10 mouse cellular contexts compared by ENCODE assay signal in genomic region chr16:18627163-18627562, GRCm38 (mm10). TPM values are rescaled to one million over a fixed set of nuclear protein-coding genes. Genes with fewer than 3 reads are reported as not detected.
DNase-seq lines count a peak whose midpoint lies in the region; ATAC-seq and TF ChIP-seq lines count a peak whose summit lies in the region.
"Had no signal": no experiment of that assay in that cellular context is flagged by ENCODE, and none has a peak within 500 bp of the region (broad histone marks: within the 10 kb centered on the region; RNA-seq: fewer than 3 reads in every experiment).

No protein-coding gene starts in this region.

- WGBS in heart, embryonic 15.5 days = 51% methylated on average over 3 of the region's 3 CpGs
- 56% methylated on average over 3 of the region's 3 CpGs for WGBS in cerebellum, adult 2 months
- 56% methylated on average over 3 of the region's 3 CpGs for WGBS in forebrain, embryonic 15.5 days
- WGBS in midbrain, embryonic 12.5 days = 53% methylated on average over 3 of the region's 3 CpGs
- WGBS in thymus, adult 2 months = 60% methylated on average over 3 of the region's 3 CpGs

- H3K4me3 ChIP-seq in heart, embryonic 15.5 days = no peak overlapping the region
- no peak overlapping the region for H3K4me3 ChIP-seq in cerebellum, adult 2 months (replicated peaks; ENCODE audit: insufficient read depth, low read depth, low read length)
- peak overlapping the region; percentile 87 for H3K4me3 ChIP-seq in forebrain, embryonic 15.5 days
- peak overlapping the region; percentile 87 for H3K4me3 ChIP-seq in midbrain, embryonic 12.5 days
- H3K4me3 ChIP-seq in thymus, adult 2 months (ENCODE audit: control insufficient read depth, insufficient read depth, low read length) = no peak overlapping the region

- peaks cover 90% of the 10 kb centered on the region for H3K27me3 ChIP-seq in heart, embryonic 15.5 days
- no peaks in the 10 kb centered on the region for H3K27me3 ChIP-seq in cerebellum, adult 2 months (ENCODE audit: control insufficient read depth, insufficient read depth, low read length)
- H3K27me3 ChIP-seq in forebrain, embryonic 15.5 days = peaks cover 39% of the 10 kb centered on the region
- peaks cover 82% of the 10 kb centered on the region for H3K27me3 ChIP-seq in midbrain, embryonic 12.5 days
- H3K27me3 ChIP-seq in thymus, adult 2 months (ENCODE audit: control insufficient read depth, insufficient read depth, low read length) = peaks cover 38% of the 10 kb centered on the region; the same call in 1 of the 2 replicates

- H3K4me1 ChIP-seq in heart, embryonic 15.5 days (replicated peaks) = peaks cover 32% of the 10 kb centered on the region
- peaks cover 36% of the 10 kb centered on the region for H3K4me1 ChIP-seq in cerebellum, adult 2 months (ENCODE audit: control insufficient read depth, insufficient read depth, low read length)
- peaks cover 43% of the 10 kb centered on the region for H3K4me1 ChIP-seq in forebrain, embryonic 15.5 days
- peaks cover 42% of the 10 kb centered on the region for H3K4me1 ChIP-seq in midbrain, embryonic 12.5 days
- H3K4me1 ChIP-seq in thymus, adult 2 months (replicated peaks; ENCODE audit: control insufficient read depth, insufficient read depth, low read length) = peaks cover 21% of the 10 kb centered on the region

- DNase-seq in heart, postnatal 10 days = no peak
- DNase-seq in cerebellum, adult 2 months = peak; percentile 26 to 37
- no peak for DNase-seq in ovary, postnatal 14 days (ENCODE audit: low spot score)
- DNase-seq in thymus, adult 2 months = no peak
- DNase-seq in right cerebral cortex, postnatal 25 days = no peak

- H3K9me3 ChIP-seq in heart, embryonic 15.5 days (replicated peaks) = no peaks in the 10 kb centered on the region
- no peaks in the 10 kb centered on the region for H3K9me3 ChIP-seq in forebrain, embryonic 15.5 days
- H3K9me3 ChIP-seq in midbrain, embryonic 12.5 days = no peaks in the 10 kb centered on the region

- H3K36me3 ChIP-seq in heart, embryonic 15.5 days = no peaks in the 10 kb centered on the region
- H3K36me3 ChIP-seq in forebrain, embryonic 15.5 days = peaks cover 31% of the 10 kb centered on the region
- peaks cover 27% of the 10 kb centered on the region for H3K36me3 ChIP-seq in midbrain, embryonic 12.5 days
- no peaks in the 10 kb centered on the region for H3K36me3 ChIP-seq in thymus, adult 2 months (ENCODE audit: control insufficient read depth, insufficient read depth, low read length)

- H3K27ac ChIP-seq in heart, embryonic 15.5 days = no peak overlapping the region
- no peak overlapping the region for H3K27ac ChIP-seq in cerebellum, adult 2 months (ENCODE audit: insufficient read depth, low read length)
- H3K27ac ChIP-seq in forebrain, embryonic 15.5 days (replicated peaks) = no peak overlapping the region
- H3K27ac ChIP-seq in midbrain, embryonic 12.5 days (replicated peaks) = no peak overlapping the region
- no peak overlapping the region for H3K27ac ChIP-seq in thymus, adult 2 months (ENCODE audit: control insufficient read depth, insufficient read depth, low read length)

- TF ChIP-seq CTCF in cerebellum, adult 2 months (IDR thresholded peaks at IDR 0.05; ENCODE audit: borderline replicate concordance, insufficient read depth, low read depth, low read length) = no peak
- TF ChIP-seq CTCF in thymus, adult 2 months (IDR thresholded peaks at IDR 0.05; ENCODE audit: borderline replicate concordance, control insufficient read depth, extremely low read depth, insufficient read depth, low read length, poor library complexity) = no peak

- no peak for ATAC-seq in heart, embryonic 15.5 days (replicated peaks; ENCODE audit: insufficient number of reproducible peaks, insufficient read depth, low FRiP score, low read depth)
- no peak for ATAC-seq in forebrain, embryonic 15.5 days (replicated peaks)
- ATAC-seq in midbrain, embryonic 12.5 days (ENCODE audit: low FRiP score, low read depth) = no peak

- H3K9ac ChIP-seq in heart, embryonic 15.5 days = no peak overlapping the region
- H3K9ac ChIP-seq in forebrain, embryonic 15.5 days (replicated peaks) = no peak overlapping the region
- H3K9ac ChIP-seq in midbrain, embryonic 12.5 days (replicated peaks) = no peak overlapping the region

- intact Hi-C loops in heart, postnatal 10 days (cut with DNase I) = loop anchor here (5.0 kb wide), 2 partner anchors 170 to 230 kb away; no protein-coding TSS in a partner anchor

- peak overlapping the region; percentile 90; the same call in 1 of the 2 replicates for H3K4me2 ChIP-seq in heart, embryonic 15.5 days
- H3K4me2 ChIP-seq in forebrain, embryonic 15.5 days (replicated peaks) = peak overlapping the region; percentile 87
- peak overlapping the region; percentile 84 for H3K4me2 ChIP-seq in midbrain, embryonic 12.5 days (replicated peaks)

- TF ChIP-seq POLR2A in cerebellum, adult 2 months (IDR thresholded peaks at IDR 0.05; ENCODE audit: borderline replicate concordance, insufficient read depth, low read length) = no peak
- no peak for TF ChIP-seq POLR2A in thymus, adult 2 months (IDR thresholded peaks at IDR 0.05; ENCODE audit: control insufficient read depth, extremely low read depth, insufficient read depth, low read length, poor library complexity)

RNA-seq across cellular contexts. Expression of gene Gm49601, which starts 0.9 kb away (rescaled TPM):
- 0.94 and 1.4 TPM in 2 replicates for polyA plus RNA-seq in heart, embryonic 15.5 days (2015; fragmentation: Nextera tagmentation; extraction: Ambion mirVana)
- 1 to 10 TPM; 2.2 to 4.1 TPM for total RNA-seq in heart, postnatal 10 days (2021)
- 69.4 and 69.6 TPM in 2 replicates for polyA plus RNA-seq in cerebellum, adult 2 months (2012; rRNA removed)
- polyA plus RNA-seq in forebrain, embryonic 15.5 days (2015; fragmentation: Nextera tagmentation; extraction: Ambion mirVana) = 20.5 and 22.0 TPM in 2 replicates
- 10.9 and 13.5 TPM in 2 replicates for polyA plus RNA-seq in midbrain, embryonic 12.5 days (2016; fragmentation: Nextera tagmentation; extraction: Ambion mirVana)
- polyA plus RNA-seq in thymus, adult 2 months (2012; rRNA removed) = 0.88 and 0.93 TPM in 2 replicates

RNA-seq across cellular contexts. Expression of gene Sept5, which starts 2.6 kb away (rescaled TPM):
- 8.1 and 14.8 TPM in 2 replicates for polyA plus RNA-seq in heart, embryonic 15.5 days (2015; fragmentation: Nextera tagmentation; extraction: Ambion mirVana)
- total RNA-seq in heart, postnatal 10 days (2021) = 10 to 100 TPM; 11.3 to 11.6 TPM
- 328 and 334 TPM in 2 replicates for polyA plus RNA-seq in cerebellum, adult 2 months (2012; rRNA removed)
- polyA plus RNA-seq in forebrain, embryonic 15.5 days (2015; fragmentation: Nextera tagmentation; extraction: Ambion mirVana) = 194 and 203 TPM in 2 replicates
- polyA plus RNA-seq in midbrain, embryonic 12.5 days (2016; fragmentation: Nextera tagmentation; extraction: Ambion mirVana) = 81.6 and 84.4 TPM in 2 replicates
- 2.4 and 3.6 TPM in 2 replicates for polyA plus RNA-seq in thymus, adult 2 months (2012; rRNA removed)

RNA-seq across cellular contexts. Expression of gene Gp1bb, which starts 5.0 kb away (rescaled TPM):
- polyA plus RNA-seq in heart, embryonic 15.5 days (2015; fragmentation: Nextera tagmentation; extraction: Ambion mirVana) = 3.7 and 3.8 TPM in 2 replicates
- total RNA-seq in heart, postnatal 10 days (2021) = 1 to 10 TPM in 1 of 2 experiments, under 1 TPM in 1; 0.77 to 1.2 TPM
- 2.1 and 2.5 TPM in 2 replicates for polyA plus RNA-seq in cerebellum, adult 2 months (2012; rRNA removed)
- polyA plus RNA-seq in forebrain, embryonic 15.5 days (2015; fragmentation: Nextera tagmentation; extraction: Ambion mirVana) = 9.7 and 10.1 TPM in 2 replicates
- polyA plus RNA-seq in midbrain, embryonic 12.5 days (2016; fragmentation: Nextera tagmentation; extraction: Ambion mirVana) = 7.0 and 8.5 TPM in 2 replicates
- 1.1 TPM in 2 replicates for polyA plus RNA-seq in thymus, adult 2 months (2012; rRNA removed)
- total RNA-seq: adrenal gland, postnatal 25 days; CH12.LX had no signal

RNA-seq across cellular contexts. Expression of gene Tbx1, which starts 36.7 kb away (rescaled TPM):
- 0.66 and 1.5 TPM in 2 replicates for polyA plus RNA-seq in heart, embryonic 15.5 days (2015; fragmentation: Nextera tagmentation; extraction: Ambion mirVana)
- 1 to 10 TPM in 1 of 2 experiments, under 1 TPM in 1; 0.57 to 1.1 TPM for total RNA-seq in heart, postnatal 10 days (2021)
- 2.4 and 3.0 TPM in 2 replicates for polyA plus RNA-seq in cerebellum, adult 2 months (2012; rRNA removed)
- polyA plus RNA-seq in forebrain, embryonic 15.5 days (2015; fragmentation: Nextera tagmentation; extraction: Ambion mirVana) = 0.70 and 0.93 TPM in 2 replicates
- polyA plus RNA-seq in midbrain, embryonic 12.5 days (2016; fragmentation: Nextera tagmentation; extraction: Ambion mirVana) = 1.4 and 2.0 TPM in 2 replicates
- 0.49 and 1.4 TPM in 2 replicates for polyA plus RNA-seq in thymus, adult 2 months (2012; rRNA removed)
- total RNA-seq: adrenal gland, postnatal 25 days had no signal

Comparison
In these comparisons a context has a peak if more than half of its experiments do, and no peak if none do; other contexts are left out.
1. H3K4me3 ChIP-seq: peak in forebrain, embryonic 15.5 days (single experiment) and midbrain, embryonic 12.5 days (single experiment); none in heart, embryonic 15.5 days (single experiment), cerebellum, adult 2 months (single experiment) and thymus, adult 2 months (single experiment).
2. DNase-seq: peak in cerebellum, adult 2 months (2 of 2); none in heart, postnatal 10 days (0 of 2), ovary, postnatal 14 days (single experiment), thymus, adult 2 months (single experiment) and right cerebral cortex, postnatal 25 days (single experiment).
3. Peak in every context shown above with its lines, with median percentiles within 50 percentile points of each other: H3K4me2 ChIP-seq.